Mouse (Mus musculus) neural tube, embryonic 15.5 days (tissue): ENCODE data around the gene Hat1. TPM values are rescaled to one million over a fixed set of nuclear protein-coding genes. Genes with fewer than 3 reads are reported as not detected.

Source experiments
- ATAC-seq: fragments of 200-750 bp; cut with Nextera tagmentation; 2 replicates; pipeline ENCODE4 v1.8.0; 2017; ENCODE audit warnings: mild to moderate bottlenecking, moderate TSS enrichment, moderate library complexity; ENCODE audit not compliant: low FRiP score
- H3K27ac ChIP-seq: fragments of 300-500 bp; sonication (generic); replicated peaks from 2 replicates; pipeline ENCODE4 v1.5.1; 2015; ENCODE audit warnings: mild to moderate bottlenecking, inconsistent platforms
- H3K27me3 ChIP-seq: fragments of 300-500 bp; sonication (generic); replicated peaks from 2 replicates; pipeline ENCODE4 v1.6.1; 2015; ENCODE audit warnings: inconsistent platforms
- H3K36me3 ChIP-seq: fragments of 300-500 bp; sonication (generic); 2 replicates; pipeline ENCODE4 v1.6.1; 2015; ENCODE audit warnings: inconsistent platforms
- H3K4me1 ChIP-seq: fragments of 300-500 bp; sonication (generic); 2 replicates; pipeline ENCODE4 v1.6.1; 2015; ENCODE audit warnings: inconsistent platforms
- H3K4me2 ChIP-seq: fragments of 300-500 bp; sonication (generic); 2 replicates; pipeline ENCODE4 v1.6.1; 2015; ENCODE audit warnings: inconsistent platforms, mild to moderate bottlenecking, moderate library complexity
- H3K4me3 ChIP-seq: fragments of 300-500 bp; sonication (generic); replicated peaks from 2 replicates; pipeline ENCODE4 v1.5.1; 2015; ENCODE audit warnings: mild to moderate bottlenecking, inconsistent platforms
- H3K9ac ChIP-seq: fragments of 300-500 bp; sonication (generic); replicated peaks from 2 replicates; pipeline ENCODE4 v1.6.1; 2015; ENCODE audit warnings: mild to moderate bottlenecking, inconsistent platforms
- H3K9me3 ChIP-seq: fragments of 300-500 bp; sonication (generic); replicated peaks from 2 replicates; pipeline ENCODE4 v1.6.1; 2016; ENCODE audit warnings: inconsistent platforms
- WGBS: fragments of 180-500 bp; shearing (Covaris S2); methylation state at CpG from one replicate; pipeline ENCODE4 v1.1.7; 2015; ENCODE audit warnings: mixed read lengths; 5-methylcytosine and 5-hydroxymethylcytosine counted together
- polyA plus RNA-seq: library from polyadenylated mRNA; unstranded; fragments of >200 nt; fragmentation: Nextera tagmentation; extraction: Ambion mirVana; gene quantifications from 2 replicates; pipeline ENCODE4 v1.2.1, GENCODE M21; 2015

The Hat1 gene
- polyA plus RNA-seq, 1 experiment from 2014 or later, result 45.9 TPM

- Histone ChIP-seq H3K36me3 (no peaks in the 10 kb centered on the region), H3K27ac (no peak overlapping the region), H3K4me3 (no peak overlapping the region), H3K9ac (no peak overlapping the region), H3K27me3 (no peaks in the 10 kb centered on the region), H3K9me3 (no peaks in the 10 kb centered on the region), H3K4me2 (no peak overlapping the region), H3K4me1 (no peaks in the 10 kb centered on the region)
- 74% methylated on average over 4 of the region's 4 CpGs for WGBS
- ATAC-seq, result no peak
Observed at GRCm38 (mm10) chr2:71381962-71382361, 6.8 kb upstream of the Hat1 start.

DNA sequence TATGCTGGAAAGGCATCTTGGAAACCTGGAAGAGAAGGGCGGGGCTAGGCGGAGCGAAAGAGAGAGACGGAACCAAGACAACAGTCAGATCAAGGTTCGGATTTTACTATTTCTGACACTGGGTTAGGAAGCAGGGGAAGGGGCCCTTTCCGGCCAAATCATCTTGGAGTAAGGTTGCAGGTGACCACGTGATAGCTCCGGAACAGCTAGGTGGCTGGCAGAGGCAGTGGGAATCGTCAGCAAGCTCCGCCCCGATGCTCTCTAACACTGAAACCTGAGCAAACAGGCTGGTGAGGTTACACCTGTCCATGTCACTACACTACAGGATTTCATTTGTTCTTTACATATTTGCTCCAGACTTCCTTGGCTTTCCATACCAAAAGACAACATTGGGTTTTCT is 4.9 kb upstream of the Hat1 start:
- no peak overlapping the region for H3K9ac ChIP-seq
- no peak overlapping the region; the same call in 1 of the 2 replicates for H3K4me2 ChIP-seq
- no peak overlapping the region for H3K4me3 ChIP-seq
- 52% methylated on average over 11 of the region's 11 CpGs for WGBS
- no peaks in the 10 kb centered on the region for H3K9me3 ChIP-seq
- ATAC-seq, result no peak
- peaks cover 6% of the 10 kb centered on the region for H3K4me1 ChIP-seq
- H3K27me3 ChIP-seq, result no peaks in the 10 kb centered on the region
- no peak overlapping the region for H3K27ac ChIP-seq
- no peaks in the 10 kb centered on the region for H3K36me3 ChIP-seq

DNA sequence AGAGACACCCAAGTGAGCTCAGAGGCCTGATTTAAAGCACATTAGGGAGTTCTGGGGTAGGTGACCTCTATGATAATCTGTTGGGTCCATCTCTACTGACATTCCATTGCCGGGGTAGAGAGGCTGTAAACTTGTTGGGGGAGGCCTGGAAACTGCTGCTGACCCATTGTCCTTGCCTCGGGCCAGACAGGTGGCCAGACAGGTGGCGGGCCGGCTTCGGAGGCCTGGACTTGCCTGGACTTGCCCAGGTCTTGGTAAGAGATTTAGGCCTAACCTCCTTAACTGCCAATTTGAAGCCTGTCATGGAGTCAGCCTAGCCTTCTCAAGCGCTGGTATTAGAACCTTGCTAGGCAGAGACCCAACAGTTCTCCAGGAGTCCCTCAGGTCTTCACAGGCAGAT is 992 bp upstream of the Hat1 start:
- no peak for ATAC-seq

DNA sequence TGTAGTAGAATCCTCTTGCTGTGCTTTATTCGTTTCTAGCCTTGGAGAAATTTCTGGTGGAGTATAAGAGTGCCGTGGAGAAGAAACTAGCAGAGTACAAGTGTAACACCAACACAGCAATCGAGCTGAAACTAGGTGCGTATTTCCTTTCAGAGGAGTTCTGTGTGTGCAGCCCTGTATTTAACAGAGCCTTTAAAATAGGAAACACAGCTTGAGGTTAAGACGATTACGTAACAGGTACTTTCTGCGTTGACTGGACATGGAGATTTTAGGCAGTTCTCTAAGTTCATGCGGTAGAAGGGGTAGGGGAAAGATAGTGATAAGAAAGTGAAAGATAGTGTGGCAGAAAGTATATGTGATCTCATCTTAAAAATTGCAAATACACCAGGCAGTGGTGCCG is 1.1 kb downstream of the Hat1 start:
- Histone ChIP-seq H3K27ac (no peak overlapping the region), H3K9ac (peak overlapping the region; percentile 69), H3K36me3 (0 out of 2 replicates have a peak, but pooled peaks cover 7% of the 10 kb centered on the region), H3K27me3 (no peaks in the 10 kb centered on the region), H3K4me2 (peak overlapping the region; percentile 86), H3K4me1 (peaks cover 16% of the 10 kb centered on the region), H3K9me3 (no peaks in the 10 kb centered on the region), H3K4me3 (peak overlapping the region; percentile 88)
- WGBS, result 70% methylated on average over 9 of the region's 9 CpGs
- ATAC-seq, result no peak

More for the DNA sequence above, 992 bp upstream of the Hat1 start:
- 87% methylated on average over 6 of the region's 6 CpGs for WGBS
- Histone ChIP-seq H3K9me3 (no peaks in the 10 kb centered on the region), H3K4me2 (no peak overlapping the region), H3K4me3 (no peak overlapping the region), H3K27ac (no peak overlapping the region), H3K27me3 (no peaks in the 10 kb centered on the region), H3K4me1 (peaks cover 16% of the 10 kb centered on the region), H3K36me3 (0 out of 2 replicates have a peak, but pooled peaks cover 5% of the 10 kb centered on the region), H3K9ac (no peak overlapping the region)

- H3K36me3 ChIP-seq, result peaks cover 5% of the 10 kb centered on the region; the same call in 1 of the 2 replicates
- H3K4me1 ChIP-seq, result no peaks in the 10 kb centered on the region
- no peak overlapping the region for H3K27ac ChIP-seq
- WGBS, result 100% methylated on average over 1 of the region's 1 CpGs
- ATAC-seq, result no peak
- H3K9me3 ChIP-seq, result no peaks in the 10 kb centered on the region
- no peak overlapping the region for H3K4me3 ChIP-seq
- no peak overlapping the region for H3K9ac ChIP-seq
- no peaks in the 10 kb centered on the region for H3K27me3 ChIP-seq
- no peak overlapping the region for H3K4me2 ChIP-seq
Observed at GRCm38 (mm10) chr2:71405613-71406012, 16.9 kb downstream of the Hat1 start.

GRCm38 (mm10) chr2:71418760-71419280 is 30.1 kb downstream of the Hat1 start:
- Histone ChIP-seq H3K9ac (no peak overlapping the region), H3K4me2 (no peak overlapping the region), H3K36me3 (peaks cover 6% of the 10 kb centered on the region; the same call in 1 of the 2 replicates), H3K27me3 (no peaks in the 10 kb centered on the region), H3K9me3 (no peaks in the 10 kb centered on the region), H3K27ac (no peak overlapping the region), H3K4me1 (no peaks in the 10 kb centered on the region), H3K4me3 (no peak overlapping the region)
- 21% methylated on average over 3 of the region's 3 CpGs for WGBS
- no peak for ATAC-seq

DNA sequence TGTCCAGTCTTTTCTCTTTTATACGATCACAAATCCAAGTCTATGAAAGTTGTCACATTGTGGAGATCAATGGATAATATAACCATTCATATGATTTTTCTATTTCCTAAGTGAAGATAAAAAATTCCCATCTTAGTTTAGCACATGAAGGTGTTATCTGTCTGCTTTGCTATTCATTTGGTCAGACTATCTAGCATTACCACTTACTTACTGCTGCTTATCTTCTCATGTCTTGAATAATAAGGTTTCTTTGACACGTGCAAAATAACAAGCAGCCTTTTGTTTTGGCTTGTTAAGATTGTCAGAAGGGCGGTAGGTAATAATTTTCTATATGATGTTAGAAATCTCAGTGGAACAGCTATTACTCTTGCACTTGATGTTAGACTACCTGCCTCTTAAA is 30.6 kb downstream of the Hat1 start:
- ATAC-seq, result no peak
- Histone ChIP-seq H3K4me3 (no peak overlapping the region), H3K9ac (no peak overlapping the region), H3K27me3 (no peaks in the 10 kb centered on the region), H3K4me2 (no peak overlapping the region), H3K27ac (no peak overlapping the region), H3K9me3 (no peaks in the 10 kb centered on the region), H3K36me3 (peaks cover 6% of the 10 kb centered on the region; the same call in 1 of the 2 replicates), H3K4me1 (no peaks in the 10 kb centered on the region)
- WGBS, result 73% methylated on average over 3 of the region's 3 CpGs

- Histone ChIP-seq H3K36me3 (peaks cover 6% of the 10 kb centered on the region; the same call in 1 of the 2 replicates), H3K4me1 (no peaks in the 10 kb centered on the region), H3K4me2 (no peak overlapping the region), H3K4me3 (no peak overlapping the region), H3K27me3 (no peaks in the 10 kb centered on the region), H3K9me3 (no peaks in the 10 kb centered on the region), H3K9ac (no peak overlapping the region), H3K27ac (no peak overlapping the region)
- no peak for ATAC-seq
- WGBS, result 57% methylated on average over 9 of the region's 9 CpGs
Observed at GRCm38 (mm10) chr2:71420895-71421425, 32.2 kb downstream of the Hat1 start.

DNA sequence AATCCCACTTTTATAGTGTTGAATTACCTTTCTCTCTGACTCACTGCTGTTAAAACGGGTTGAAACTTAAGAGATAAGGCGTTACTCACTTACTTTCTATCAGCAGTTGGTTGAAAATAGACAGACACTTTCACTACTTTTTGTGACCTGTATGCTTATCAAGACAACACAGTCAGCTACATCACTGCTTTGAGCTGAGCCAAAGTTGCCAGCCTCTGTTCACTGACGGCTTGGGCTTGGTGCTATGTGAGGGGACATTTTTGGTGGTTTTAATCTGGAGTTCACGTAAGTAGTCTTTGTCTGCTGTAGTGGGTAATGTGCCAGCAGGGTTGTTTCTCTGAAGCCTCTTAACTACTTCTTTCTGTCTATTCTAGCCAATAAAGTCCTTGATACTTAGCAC is 35.8 kb downstream of the Hat1 start:
- Histone ChIP-seq H3K9ac (no peak overlapping the region), H3K4me1 (no peaks in the 10 kb centered on the region), H3K36me3 (peaks cover 6% of the 10 kb centered on the region; the same call in 1 of the 2 replicates), H3K9me3 (no peaks in the 10 kb centered on the region), H3K4me2 (no peak overlapping the region), H3K27ac (no peak overlapping the region), H3K4me3 (no peak overlapping the region), H3K27me3 (no peaks in the 10 kb centered on the region)
- ATAC-seq, result no peak
- WGBS, result 90% methylated on average over 4 of the region's 4 CpGs

DNA sequence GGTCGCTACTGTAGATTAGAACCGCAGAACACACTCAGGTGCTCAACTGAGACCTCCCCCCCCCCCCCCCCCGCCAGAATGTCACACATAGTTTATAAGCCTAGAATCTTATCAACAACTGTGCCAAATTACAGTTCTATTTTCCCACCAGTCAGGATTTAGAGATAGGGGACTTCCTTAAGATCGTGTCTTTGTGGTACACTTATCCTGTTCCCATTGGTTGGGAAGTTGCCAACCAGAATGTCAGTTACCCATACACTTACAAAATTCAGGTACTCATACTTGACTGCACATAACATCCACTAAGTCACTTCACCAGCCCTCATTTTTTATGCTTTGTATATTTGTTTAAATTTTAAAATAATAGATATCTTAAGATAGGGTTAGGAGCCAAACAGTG is 46.7 kb downstream of the Hat1 start:
- Histone ChIP-seq H3K27ac (no peak overlapping the region), H3K36me3 (peaks cover 21% of the 10 kb centered on the region), H3K4me1 (no peaks in the 10 kb centered on the region), H3K4me3 (no peak overlapping the region), H3K9ac (no peak overlapping the region), H3K27me3 (no peaks in the 10 kb centered on the region), H3K4me2 (no peak overlapping the region), H3K9me3 (no peaks in the 10 kb centered on the region)
- 98% methylated on average over 3 of the region's 4 CpGs for WGBS
- ATAC-seq, result no peak

DNA sequence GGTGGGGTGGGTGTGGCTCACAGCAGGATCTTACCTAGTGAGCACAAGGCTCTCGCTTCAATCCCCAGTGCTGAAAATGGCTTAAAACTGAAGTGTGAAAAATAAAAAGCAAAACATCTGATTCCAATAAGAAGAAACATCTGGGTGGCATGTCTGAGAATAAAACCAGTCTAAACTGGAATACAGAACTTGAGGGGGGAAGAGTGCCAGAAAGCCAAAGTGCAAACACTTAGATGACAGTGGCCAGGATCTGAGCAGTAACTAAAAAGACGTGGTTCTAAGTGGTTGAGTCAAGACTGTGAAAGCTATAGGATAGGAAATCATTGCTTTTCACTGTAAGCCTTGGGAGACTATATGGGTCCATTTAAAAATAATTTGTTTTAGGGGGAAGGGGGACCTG is 54.6 kb downstream of the Hat1 start:
- WGBS, result 47% methylated on average over 2 of the region's 2 CpGs
- Histone ChIP-seq H3K27ac (no peak overlapping the region), H3K4me1 (no peaks in the 10 kb centered on the region), H3K27me3 (no peaks in the 10 kb centered on the region), H3K4me2 (no peak overlapping the region), H3K36me3 (peaks cover 16% of the 10 kb centered on the region), H3K9ac (no peak overlapping the region), H3K4me3 (no peak overlapping the region), H3K9me3 (no peaks in the 10 kb centered on the region)
- ATAC-seq, result no peak

DNA sequence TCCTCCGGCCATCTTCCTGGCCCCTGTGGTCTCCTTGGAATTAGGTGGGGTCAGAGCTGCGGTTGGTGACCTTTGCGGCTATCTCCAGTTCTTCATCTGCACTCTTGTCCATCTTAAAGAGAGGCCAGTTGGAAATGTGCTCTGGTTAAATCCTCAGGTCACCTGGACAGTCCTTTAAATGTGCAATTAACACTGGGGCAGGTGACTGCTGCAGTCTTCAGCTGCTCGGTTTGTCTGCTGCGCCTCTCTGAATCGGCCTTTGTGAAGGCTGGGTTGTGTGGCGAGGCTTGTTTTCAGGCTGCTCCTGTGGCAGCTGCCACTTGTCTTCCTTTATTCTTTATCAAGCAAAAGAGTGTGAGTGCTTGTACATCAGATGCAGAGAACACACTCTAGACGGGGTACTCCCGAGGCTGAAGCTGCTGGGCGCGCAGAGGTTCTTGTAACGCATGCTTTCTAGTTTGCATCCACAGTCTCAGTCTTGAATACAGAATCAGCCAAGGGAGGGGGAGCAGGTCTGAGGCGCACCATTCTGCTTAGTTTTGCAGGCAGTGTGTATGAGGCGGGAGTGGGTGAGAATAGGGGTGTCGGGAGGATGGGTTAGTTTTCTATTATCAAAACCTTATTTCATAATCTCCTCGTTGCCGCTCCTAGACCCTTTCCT is 56.9 kb downstream of the Hat1 start:
- Histone ChIP-seq H3K27me3 (no peaks in the 10 kb centered on the region; the same call in 1 of the 2 replicates), H3K4me3 (no peak overlapping the region), H3K36me3 (peaks cover 6% of the 10 kb centered on the region; the same call in 1 of the 2 replicates), H3K9me3 (no peaks in the 10 kb centered on the region), H3K9ac (no peak overlapping the region), H3K4me1 (no peaks in the 10 kb centered on the region), H3K4me2 (no peak overlapping the region), H3K27ac (no peak overlapping the region)
- 54% methylated on average over 17 of the region's 17 CpGs for WGBS
- no peak for ATAC-seq
